Mouse (Mus musculus) urinary bladder, postnatal 4 days (tissue): ENCODE data around the gene Pdzrn4.

Source experiments
- DNase-seq, 2 experiments: peaks; one replicate each; pipeline ENCODE4 v3.0.0; 2021 to 2022; ENCODE audit warnings: low spot score in 2 of 2

The Pdzrn4 gene

GRCm38 (mm10) chr15:92739887-92740286 is 343.2 kb downstream of the Pdzrn4 start:
- DNase-seq: no peak

- DNase-seq: no peak
These were observed 346.9 kb downstream of the Pdzrn4 start for GRCm38 (mm10) chr15:92743624-92744023.

- DNase-seq: no peak
These were observed 349.4 kb downstream of the Pdzrn4 start for GRCm38 (mm10) chr15:92746081-92746480.

- DNase-seq: no peak
These were observed 355.5 kb downstream of the Pdzrn4 start for GRCm38 (mm10) chr15:92752167-92752566.

GRCm38 (mm10) chr15:92752578-92752977 is 355.9 kb downstream of the Pdzrn4 start:
- no peak for DNase-seq

- DNase-seq: no peak
These were observed 360.6 kb downstream of the Pdzrn4 start for GRCm38 (mm10) chr15:92757085-92757903.

GRCm38 (mm10) chr15:92759001-92759400 is 362.3 kb downstream of the Pdzrn4 start:
- no peak for DNase-seq

- DNase-seq: no peak
These were observed 366.6 kb downstream of the Pdzrn4 start for GRCm38 (mm10) chr15:92763303-92763702.

GRCm38 (mm10) chr15:92769535-92769934 is 372.9 kb downstream of the Pdzrn4 start:
- DNase-seq: no peak

- DNase-seq: no peak
These were observed 391.4 kb downstream of the Pdzrn4 start for GRCm38 (mm10) chr15:92788036-92788435.

GRCm38 (mm10) chr15:92794275-92794674 is 397.6 kb downstream of the Pdzrn4 start:
- no peak for DNase-seq

GRCm38 (mm10) chr15:92805934-92806333 is 409.3 kb downstream of the Pdzrn4 start:
- DNase-seq: no peak

GRCm38 (mm10) chr15:92806352-92806751 is 409.7 kb downstream of the Pdzrn4 start:
- no peak for DNase-seq
